Mouse (Mus musculus) liver, postnatal 0 days (tissue): ENCODE measurements at regions not wholly inside any gene's neighbourhood (a gene's known extent, or its start where the extent isn't known, plus 50 kb on each side); places are given as distances from the start of the nearest gene placed in this dataset.
"Not testable (repeated sequence)": the region's sequence is repeated elsewhere in the genome, so short reads cannot be mapped to it uniquely, and the experiment has no call there.

Experiments used
- ATAC-seq: fragments of 200-750 bp; cut with Nextera tagmentation; 2 replicates; pipeline ENCODE4 v1.8.0; 2017; ENCODE audit warnings: mild to moderate bottlenecking, moderate library complexity
- DNase-seq: peaks from one replicate; pipeline ENCODE4 v3.0.0-alpha.2; 2016
- H3K27ac ChIP-seq: fragments of 300-500 bp; sonication (generic); 2 replicates; pipeline ENCODE4 v1.5.1; 2014; ENCODE audit warnings: antibody characterized with exemption, moderate library complexity, mild to moderate bottlenecking, low read depth
- H3K27me3 ChIP-seq: fragments of 300-500 bp; sonication (generic); 2 replicates; pipeline ENCODE4 v1.6.1; 2014; ENCODE audit warnings: low read length, control low read depth, mixed read lengths; ENCODE audit not compliant: insufficient read depth
- H3K36me3 ChIP-seq: fragments of 300-500 bp; sonication (generic); replicated peaks from 2 replicates; pipeline ENCODE4 v1.6.1; 2014; ENCODE audit warnings: mild to moderate bottlenecking, control low read depth, low read length, moderate library complexity, mixed read lengths; ENCODE audit not compliant: insufficient read depth
- H3K4me1 ChIP-seq: fragments of 300-500 bp; sonication (generic); 2 replicates; pipeline ENCODE4 v1.6.1; 2014; ENCODE audit warnings: antibody characterized with exemption, mild to moderate bottlenecking, control low read depth; ENCODE audit not compliant: insufficient read depth
- H3K4me2 ChIP-seq: fragments of 300-500 bp; sonication (generic); 2 replicates; pipeline ENCODE4 v1.6.1; 2014; ENCODE audit warnings: low read depth, mild to moderate bottlenecking, low read length, moderate library complexity, mixed read lengths
- H3K4me3 ChIP-seq: fragments of 300-500 bp; sonication (generic); 2 replicates; pipeline ENCODE4 v1.5.1; 2014; ENCODE audit warnings: low read depth, low read length
- H3K9ac ChIP-seq: fragments of 300-500 bp; sonication (generic); replicated peaks from 2 replicates; pipeline ENCODE4 v1.6.1; 2014; ENCODE audit warnings: mild to moderate bottlenecking, moderate library complexity
- H3K9me3 ChIP-seq: fragments of 300-500 bp; sonication (generic); 2 replicates; pipeline ENCODE4 v1.6.1; 2016; ENCODE audit warnings: mild to moderate bottlenecking, control low read depth, low read length, mixed read lengths
- CTCF ChIP-seq: sonication (generic); IDR thresholded peaks from 2 replicates; pipeline ENCODE4 v1.5.1; 2016; ENCODE audit warnings: antibody characterized with exemption, low read depth
- EP300 ChIP-seq: IDR thresholded peaks from 2 replicates; pipeline ENCODE4 v1.6.1; 2016; ENCODE audit warnings: antibody characterized with exemption, low read depth, mild to moderate bottlenecking
- WGBS: fragments of 180-500 bp; shearing (Covaris S2); extraction: QIAGEN DNeasy Blood & Tissue Kit; methylation state at CpG from one replicate; pipeline ENCODE4 v1.1.7; 2014; ENCODE audit not compliant: insufficient replicate concordance; 5-methylcytosine and 5-hydroxymethylcytosine counted together

- no peaks in the 10 kb centered on the region for H3K9me3 ChIP-seq
- H3K4me2 ChIP-seq: no peak overlapping the region
- peaks cover 7% of the 10 kb centered on the region; the same call in 1 of the 2 replicates for H3K4me1 ChIP-seq
- H3K9ac ChIP-seq: no peak overlapping the region
- H3K27me3 ChIP-seq: no peaks in the 10 kb centered on the region
- DNase-seq (no peak), ATAC-seq (no peak)
- H3K4me3 ChIP-seq: no peak overlapping the region
- H3K27ac ChIP-seq: no peak overlapping the region
- 74% methylated on average over 4 of the region's 4 CpGs for WGBS
- TF ChIP-seq CTCF (no peak), EP300 (no peak)
- no peaks in the 10 kb centered on the region for H3K36me3 ChIP-seq
Observed at GRCm38 (mm10) chr1:194396754-194397460, 221.1 kb upstream of the Plxna2 start.

GRCm38 (mm10) chr1:194393720-194394119 lies 224.3 kb upstream of the Plxna2 start:
- 37% methylated on average over 3 of the region's 3 CpGs for WGBS
- Histone ChIP-seq H3K4me1 (peaks cover 7% of the 10 kb centered on the region; the same call in 1 of the 2 replicates), H3K9ac (no peak overlapping the region), H3K27ac (no peak overlapping the region), H3K4me3 (no peak overlapping the region), H3K27me3 (no peaks in the 10 kb centered on the region), H3K4me2 (no peak overlapping the region), H3K9me3 (no peaks in the 10 kb centered on the region), H3K36me3 (no peaks in the 10 kb centered on the region)
- DNase-seq (peak; percentile 13), ATAC-seq (peak; percentile 86)
- TF ChIP-seq CTCF: no peak

- no peak overlapping the region for H3K9ac ChIP-seq
- TF ChIP-seq EP300: no peak
- TF ChIP-seq CTCF: no peak
Observed at GRCm38 (mm10) chr1:194390202-194390601, 227.8 kb upstream of the Plxna2 start.

DNA sequence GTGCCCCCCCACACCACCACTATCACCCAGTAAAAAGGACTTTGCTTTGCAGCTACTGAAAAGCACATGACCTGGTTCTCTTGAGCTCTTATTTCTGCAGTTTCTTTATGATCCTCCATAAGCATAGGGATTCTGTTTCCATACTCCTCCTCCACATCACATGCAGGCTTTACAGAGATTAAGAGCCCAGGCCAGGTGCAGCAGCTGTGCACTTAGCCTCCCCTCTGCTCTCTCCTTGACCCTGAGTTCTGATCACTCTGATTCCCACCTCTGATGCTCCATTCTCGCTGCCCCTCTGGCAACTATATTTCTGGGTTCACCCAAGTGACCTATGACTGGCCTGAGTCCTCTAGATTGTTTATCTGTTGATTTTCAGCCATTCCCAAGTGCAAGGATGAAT lies 239.9 kb upstream of the Plxna2 start:
- Histone ChIP-seq H3K4me1 (no peaks in the 10 kb centered on the region), H3K9me3 (no peaks in the 10 kb centered on the region), H3K27me3 (no peaks in the 10 kb centered on the region), H3K27ac (no peak overlapping the region), H3K4me2 (no peak overlapping the region), H3K9ac (no peak overlapping the region), H3K4me3 (no peak overlapping the region), H3K36me3 (no peaks in the 10 kb centered on the region)
- DNase-seq: no peak
- TF ChIP-seq CTCF (no peak), EP300 (no peak)
- WGBS: 67% methylated on average over 1 of the region's 1 CpGs
- no peak for ATAC-seq

More at GRCm38 (mm10) chr1:194390202-194390601, 227.8 kb upstream of the Plxna2 start:
- H3K27ac ChIP-seq: no peak overlapping the region
- no peaks in the 10 kb centered on the region for H3K9me3 ChIP-seq
- 69% methylated on average over 2 of the region's 2 CpGs for WGBS
- no peaks in the 10 kb centered on the region for H3K27me3 ChIP-seq
- H3K4me3 ChIP-seq: no peak overlapping the region
- no peak overlapping the region for H3K4me2 ChIP-seq
- H3K4me1 ChIP-seq: peaks cover 7% of the 10 kb centered on the region; the same call in 1 of the 2 replicates
- no peak for DNase-seq
- no peaks in the 10 kb centered on the region for H3K36me3 ChIP-seq
- ATAC-seq: no peak

- not testable (repeated sequence) for H3K27ac ChIP-seq, H3K36me3 ChIP-seq, H3K4me3 ChIP-seq, ATAC-seq, H3K9me3 ChIP-seq, H3K9ac ChIP-seq, DNase-seq, H3K4me2 ChIP-seq, H3K27me3 ChIP-seq, H3K4me1 ChIP-seq
- WGBS: 82% methylated on average over 4 of the region's 4 CpGs
Observed at GRCm38 (mm10) chr1:194373511-194373910, 244.5 kb upstream of the Plxna2 start.

DNA sequence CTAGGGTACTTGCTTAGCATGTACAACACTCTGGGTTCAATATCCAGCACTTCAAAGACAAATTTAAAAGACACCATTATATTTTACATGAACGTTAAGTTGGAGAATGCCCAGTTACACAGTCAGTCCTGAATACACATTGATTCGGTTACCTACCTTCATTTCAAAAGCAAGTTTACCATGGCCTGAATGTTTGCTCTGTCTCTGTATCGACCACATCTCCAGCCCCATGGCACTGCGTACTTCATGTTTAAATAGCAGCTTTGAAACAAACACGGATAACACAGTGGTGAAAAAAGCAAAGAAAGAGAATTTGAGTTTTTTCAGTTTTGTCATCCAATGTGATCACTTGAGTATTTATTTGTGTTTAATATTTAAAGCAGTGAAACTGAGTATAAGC lies 254.1 kb upstream of the Plxna2 start:
- no peaks in the 10 kb centered on the region for H3K36me3 ChIP-seq
- TF ChIP-seq CTCF (no peak), EP300 (peak; percentile 16; the same call in 1 of the 2 replicates)
- H3K9me3 ChIP-seq: no peaks in the 10 kb centered on the region
- H3K4me2 ChIP-seq: no peak overlapping the region
- WGBS: 54% methylated on average over 5 of the region's 5 CpGs
- peak overlapping the region; percentile 72 for H3K27ac ChIP-seq
- no peaks in the 10 kb centered on the region for H3K4me1 ChIP-seq
- peak; percentile 90 for ATAC-seq
- H3K27me3 ChIP-seq: no peaks in the 10 kb centered on the region
- no peak for DNase-seq
- H3K4me3 ChIP-seq: no peak overlapping the region
- H3K9ac ChIP-seq: no peak overlapping the region
